Mouse (Mus musculus) erythroid progenitor cell, adult 5-6 weeks (primary cell): ENCODE data around the gene Vwa5b2. TPM values are rescaled to one million over a fixed set of nuclear protein-coding genes. Genes with fewer than 3 reads are reported as not detected.

Source experiments
- ATAC-seq: replicated peaks from 2 replicates; pipeline ENCODE4 v1.8.0; 2016; ENCODE audit warnings: moderate number of reproducible peaks, mild to moderate bottlenecking, moderate TSS enrichment, inconsistent platforms; ENCODE audit not compliant: poor library complexity, low FRiP score, severe bottlenecking
- total RNA-seq, 2 experiments: library from RNA; stranded (forward) in 1 of 2; stranded (reverse) in 1 of 2; fragments of 150-400 nt in 1 of 2; fragments of 186-747, 209-891 nt in 1 of 2; gene quantifications; 2 replicates each; pipeline versions ENCODE4 v1.2.3 to v1.2.4; 2015 to 2017; ENCODE audit warnings: low replicate concordance in 2 of 2

The Vwa5b2 gene
- total RNA-seq, 2 experiments from 2014 or later = not detected

DNA sequence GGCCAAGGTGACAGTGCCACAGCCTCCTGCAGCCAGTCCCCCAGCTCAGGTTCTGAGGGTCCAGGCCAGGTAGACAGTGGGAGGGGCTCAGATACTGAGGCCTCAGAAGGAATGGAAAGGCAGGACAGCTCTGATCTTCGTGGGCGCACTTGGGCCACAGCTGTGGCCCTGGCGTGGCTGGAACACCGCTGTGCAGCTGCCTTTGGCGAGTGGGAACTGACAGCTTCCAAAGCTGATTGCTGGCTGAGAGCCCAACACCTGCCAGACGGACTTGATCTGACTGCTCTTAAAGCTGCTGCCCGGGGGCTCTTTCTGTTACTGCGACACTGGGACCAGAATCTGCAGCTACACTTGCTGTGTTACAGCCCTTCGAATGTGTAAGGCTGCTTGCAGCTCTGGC, 15.4 kb downstream of the Vwa5b2 start:
- no peak for ATAC-seq

GRCm38 (mm10) chr16:20610501-20611356, 21.5 kb downstream of the Vwa5b2 start:
- ATAC-seq = peak; percentile 64

GRCm38 (mm10) chr16:20611357-20612227, 22.3 kb downstream of the Vwa5b2 start, which contains the start of the genes Eef1akmt4, Gm49333 and Alg3:
Gene Eef1akmt4 (plus strand): TSS chr16:20611593.
Gene Gm49333 (plus strand): TSS chr16:20611610.
Gene Alg3 (minus strand): TSS chr16:20611735.
- peak; percentile 97 for ATAC-seq

GRCm38 (mm10) chr16:20619541-20620398, 30.5 kb downstream of the Vwa5b2 start:
- no peak for ATAC-seq

- ATAC-seq = no peak
Measured at GRCm38 (mm10) chr16:20620399-20620735, 31.1 kb downstream of the Vwa5b2 start.

DNA sequence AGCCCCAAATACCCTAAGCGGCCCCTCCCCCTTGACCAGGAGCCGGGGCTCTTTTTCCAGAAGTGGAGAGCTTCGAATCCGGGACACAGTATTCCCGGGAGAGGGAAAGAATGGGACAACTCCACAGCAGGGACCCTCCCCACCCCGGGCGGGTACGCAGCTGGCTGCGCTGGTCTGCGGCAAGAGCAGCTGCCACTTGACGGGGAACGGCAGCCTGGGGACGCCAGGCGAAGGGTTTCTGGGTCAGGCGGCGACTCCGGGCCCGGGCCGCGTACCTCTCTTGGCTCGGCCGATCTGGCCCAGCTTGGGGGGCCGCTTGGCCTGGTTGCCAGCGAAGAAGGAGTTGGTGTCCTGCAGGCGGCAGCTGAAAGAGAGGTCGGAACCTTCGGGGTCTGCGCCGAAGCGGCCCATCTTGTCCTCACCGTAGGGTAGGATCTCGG, 31.5 kb downstream of the Vwa5b2 start:
- no peak for ATAC-seq

DNA sequence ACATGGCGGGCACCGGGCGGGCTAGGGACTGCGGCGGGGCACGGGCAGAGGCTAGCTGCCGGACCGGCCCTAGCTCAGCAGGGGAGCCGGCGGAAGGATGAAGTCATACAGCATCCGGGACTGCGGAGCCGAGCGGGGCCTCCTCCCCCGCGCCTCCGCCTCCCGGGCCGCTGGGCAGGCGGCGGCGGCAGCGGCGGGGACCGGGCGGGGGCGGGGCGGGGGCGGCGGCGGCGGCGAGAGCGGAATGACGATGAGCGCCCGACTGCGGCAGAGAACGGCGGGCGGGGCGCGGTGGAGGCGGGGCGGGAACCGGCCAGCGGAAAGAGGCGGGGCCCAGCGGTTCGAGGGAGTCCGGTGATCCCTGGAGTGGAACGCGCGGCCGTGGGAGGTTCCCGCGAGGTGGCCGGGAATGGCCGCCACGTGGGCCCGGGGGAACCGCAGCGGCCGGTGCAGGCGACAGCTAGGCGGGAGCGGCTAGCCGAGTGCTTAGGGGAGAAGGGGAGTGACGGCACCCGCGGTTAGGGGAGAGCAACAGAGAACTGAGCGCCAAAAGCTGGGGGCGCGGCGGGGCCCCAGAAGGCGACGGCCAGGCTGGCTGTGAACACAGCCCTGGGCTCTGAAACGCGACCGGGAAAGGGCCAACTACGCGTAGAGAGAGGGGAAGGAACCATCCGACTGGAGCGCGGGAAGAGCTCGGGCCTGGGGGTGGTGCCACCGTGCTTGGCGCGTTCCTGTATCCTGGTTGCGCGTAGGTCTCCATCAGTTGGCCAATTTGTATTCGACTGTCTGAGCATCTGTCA, 32.1 kb downstream of the Vwa5b2 start, which contains the start of gene Camk2n2:
TSS of gene Camk2n2 (minus strand) at position 97 of the 800 bp plus-strand sequence.
- peak; percentile 83 for ATAC-seq

DNA sequence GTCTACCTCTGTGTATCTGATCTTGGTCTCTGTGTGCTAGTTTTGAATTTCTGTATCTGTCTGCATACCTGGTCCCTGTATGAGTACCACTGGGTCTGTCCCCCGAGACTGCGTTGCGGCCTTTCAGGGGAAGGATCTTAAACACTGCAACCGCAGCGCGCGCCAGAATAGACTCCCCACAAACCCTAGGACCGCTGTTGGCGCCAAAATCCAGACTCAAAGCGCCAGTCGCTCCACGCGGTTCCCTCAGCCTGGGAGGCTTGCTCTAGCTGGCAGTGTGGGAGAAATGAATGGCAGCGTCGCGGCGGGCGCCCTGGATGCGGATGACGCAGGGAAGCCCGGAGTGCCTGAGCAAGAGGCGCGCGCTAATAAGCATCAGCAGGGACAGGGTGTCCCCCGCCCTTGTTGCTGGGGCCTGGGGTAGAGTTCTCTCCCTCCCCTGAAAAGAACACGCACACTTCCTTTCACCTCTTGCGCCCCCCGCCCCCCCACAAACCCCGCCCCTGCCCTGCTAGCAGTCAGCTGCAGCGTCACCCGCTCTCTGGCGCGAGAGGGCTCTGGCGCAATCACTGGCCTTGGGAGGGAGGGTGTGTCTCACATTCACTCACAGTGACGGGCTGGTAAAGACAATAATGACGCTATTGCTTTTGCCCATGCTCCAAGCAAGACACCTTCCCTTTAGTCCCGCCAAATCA, 32.9 kb downstream of the Vwa5b2 start:
- no peak for ATAC-seq

GRCm38 (mm10) chr16:20623211-20623610, 33.9 kb downstream of the Vwa5b2 start:
- ATAC-seq = no peak

GRCm38 (mm10) chr16:20628871-20629391, 39.7 kb downstream of the Vwa5b2 start:
- ATAC-seq = no peak

DNA sequence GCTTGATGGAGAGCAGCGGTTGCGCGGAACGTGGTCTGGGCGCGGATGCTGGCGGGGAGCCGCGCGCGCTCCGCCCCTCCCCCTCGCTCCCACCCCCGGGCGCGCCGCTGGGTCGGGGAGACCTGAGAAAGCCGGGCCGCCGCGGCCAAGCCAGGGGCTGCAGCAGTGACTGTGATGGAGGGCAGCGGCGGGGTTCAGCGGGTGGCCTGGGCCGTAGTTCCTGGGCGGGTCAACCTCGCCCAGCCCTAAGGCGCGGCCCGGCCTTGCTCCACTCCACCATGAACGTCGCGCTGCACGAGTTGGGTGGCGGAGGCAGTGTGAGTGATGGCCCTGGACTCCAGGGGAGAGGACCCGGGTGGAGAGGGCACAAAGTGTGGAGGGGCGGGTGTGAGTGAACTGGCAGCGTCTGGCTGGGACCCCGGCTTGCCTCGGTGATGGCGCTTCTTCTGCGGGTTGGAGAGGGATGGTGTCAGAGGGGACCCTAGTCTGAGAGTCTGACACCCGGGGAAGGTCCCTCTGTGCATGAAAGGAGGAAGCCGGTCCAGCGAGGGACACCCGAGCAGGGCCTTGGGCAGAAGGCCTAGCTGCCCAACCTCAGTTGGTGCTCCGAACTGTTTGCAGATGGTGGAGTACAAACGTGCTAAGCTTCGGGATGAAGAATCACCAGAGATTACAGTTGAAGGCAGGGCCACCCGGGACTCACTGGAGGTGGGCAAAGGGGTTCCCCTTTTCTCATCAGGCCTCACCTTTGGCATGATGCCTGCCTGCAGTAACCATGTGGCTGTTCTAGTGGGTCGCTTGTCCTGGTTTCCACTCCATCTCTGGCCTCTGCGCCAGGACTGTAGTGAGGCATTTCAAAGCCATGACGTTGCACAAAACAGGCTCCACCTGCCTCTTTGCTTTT, 40.7 kb downstream of the Vwa5b2 start, which contains the start of gene Ece2:
TSS of gene Ece2 (plus strand) at position 98 of the 904 bp plus-strand sequence.
- ATAC-seq = no peak; the same call in 1 of the 2 replicates

DNA sequence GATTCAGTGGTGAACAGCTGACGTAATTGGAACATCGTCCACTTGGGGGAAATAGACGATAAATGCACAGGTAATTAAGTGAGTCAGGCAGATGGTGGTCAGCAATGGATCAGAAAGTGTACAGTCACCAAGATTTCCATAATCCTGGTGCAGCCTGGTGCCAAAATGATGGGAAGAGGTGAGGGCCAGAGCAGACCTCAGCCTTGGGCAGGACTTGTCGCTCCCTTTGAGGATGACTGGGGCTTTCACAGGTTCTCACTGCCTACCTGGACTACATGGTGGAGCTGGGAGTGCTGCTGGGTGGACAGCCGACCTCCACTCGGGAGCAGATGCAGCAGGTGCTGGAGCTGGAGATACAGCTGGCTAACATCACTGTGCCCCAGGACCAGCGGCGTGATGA, 48.1 kb downstream of the Vwa5b2 start:
- no peak for ATAC-seq

- no peak for ATAC-seq
Measured at GRCm38 (mm10) chr16:20638367-20638766, 49.1 kb downstream of the Vwa5b2 start.

- ATAC-seq = no peak
Measured at GRCm38 (mm10) chr16:20642161-20642560, 52.9 kb downstream of the Vwa5b2 start.

DNA sequence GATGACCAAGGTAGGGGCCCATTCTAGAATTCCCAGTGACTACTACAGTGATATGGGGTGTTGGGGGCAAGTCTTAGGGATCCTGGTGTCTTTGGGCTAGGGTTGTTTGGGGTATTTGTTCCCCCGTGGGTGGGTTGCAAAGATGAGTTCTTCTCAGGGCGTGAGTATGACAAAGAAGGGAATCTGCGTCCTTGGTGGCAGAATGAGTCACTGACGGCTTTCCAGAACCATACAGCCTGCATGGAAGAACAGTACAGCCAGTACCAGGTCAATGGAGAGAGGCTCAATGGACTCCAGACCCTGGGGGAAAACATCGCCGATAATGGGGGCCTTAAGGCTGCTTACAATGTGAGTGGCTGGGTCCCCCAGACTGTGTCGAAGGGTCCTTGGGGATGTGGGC, 54.6 kb downstream of the Vwa5b2 start:
- no peak for ATAC-seq

DNA sequence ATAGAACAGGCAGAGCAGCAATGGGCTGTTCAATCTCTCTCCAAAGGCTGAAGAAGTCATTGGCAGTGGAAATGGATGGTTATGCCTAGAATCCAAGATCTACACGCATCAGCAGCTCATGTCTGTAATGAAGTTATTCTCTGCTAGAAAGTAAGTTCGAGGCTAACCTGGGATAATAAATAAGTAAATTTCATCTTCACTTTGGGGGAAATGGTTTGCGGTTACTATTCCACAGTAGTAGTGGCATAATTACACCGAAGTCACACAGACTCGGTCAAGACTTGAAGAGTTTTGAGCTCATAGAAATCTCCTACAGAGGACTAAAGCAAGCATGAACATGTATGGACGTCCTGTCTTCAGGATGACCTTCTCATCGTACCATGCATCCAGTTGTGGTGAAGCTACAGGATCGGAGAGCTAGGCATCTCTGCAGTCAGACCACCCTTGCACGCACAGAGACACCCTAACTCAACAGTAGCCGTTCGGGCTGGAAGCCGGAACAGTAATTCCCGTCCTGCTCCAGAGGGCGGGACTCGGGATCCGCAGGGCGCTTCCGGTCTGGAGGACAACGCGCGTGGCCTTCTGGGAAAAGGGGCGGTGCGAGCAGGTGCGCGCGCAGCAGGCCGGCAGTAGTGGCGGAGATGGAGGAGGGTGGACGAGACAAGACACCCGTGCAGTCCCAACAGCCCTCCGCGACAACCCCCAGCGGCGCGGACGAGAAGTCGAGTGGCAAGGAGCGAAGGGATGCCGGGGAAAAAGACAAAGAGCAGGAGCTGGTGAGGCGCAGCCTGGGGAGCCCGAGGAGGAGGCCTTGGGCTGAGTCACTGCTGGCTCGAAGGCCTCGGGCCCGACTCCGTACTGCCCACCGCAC, 62.0 kb downstream of the Vwa5b2 start, which contains the start of gene Psmd2:
TSS of gene Psmd2 (plus strand) at position 577 of the 871 bp plus-strand sequence.
- peak; percentile 99 for ATAC-seq
